Mouse (Mus musculus) heart, postnatal 10 days (tissue): ENCODE data around the gene Fzd10. TPM values are rescaled to one million over a fixed set of nuclear protein-coding genes. Genes with fewer than 3 reads are reported as not detected.

Experiments
- DNase-seq, 2 experiments: peaks; one replicate each; pipeline ENCODE4 v3.0.0; 2021
- intact Hi-C: fragments of 180-260 bp; cut with DNase I; formaldehyde crosslinking; loops from one replicate; pipeline ENCODE4 v1.15.1; 2025
- total RNA-seq, 2 experiments: library from RNA; stranded (reverse); gene quantifications; 2 replicates each; pipeline ENCODE4 v1.2.3; 2021

The Fzd10 gene
- total RNA-seq, 2 experiments from 2014 or later, result 0.17 to 0.25 TPM

GRCm38 (mm10) chr5:128599365-128600071 lies 1.1 kb upstream of the Fzd10 start:
- intact Hi-C loops, result no loop called here
- DNase-seq, result no peak

GRCm38 (mm10) chr5:128601036-128602019 lies 684 bp downstream of the Fzd10 start:
- intact Hi-C loops, result no loop called here
- DNase-seq, result peak in 1 of 2 experiments; percentile 7

GRCm38 (mm10) chr5:128603693-128604092 lies 3.0 kb downstream of the Fzd10 start:
- intact Hi-C loops, result no loop called here
- DNase-seq, result no peak

GRCm38 (mm10) chr5:128606596-128606995 lies 6.0 kb downstream of the Fzd10 start:
- no peak for DNase-seq
- intact Hi-C loops, result no loop called here

GRCm38 (mm10) chr5:128609091-128609490 lies 8.4 kb downstream of the Fzd10 start:
- DNase-seq, result no peak
- intact Hi-C loops, result no loop called here

GRCm38 (mm10) chr5:128617621-128618020 lies 17.0 kb downstream of the Fzd10 start:
- intact Hi-C loops, result no loop called here
- DNase-seq, result no peak

GRCm38 (mm10) chr5:128619987-128620386 lies 19.3 kb downstream of the Fzd10 start:
- no peak for DNase-seq
- intact Hi-C loops, result no loop called here

GRCm38 (mm10) chr5:128620408-128620807 lies 19.8 kb downstream of the Fzd10 start:
- intact Hi-C loops, result no loop called here
- no peak for DNase-seq

GRCm38 (mm10) chr5:128627763-128628162 lies 27.1 kb downstream of the Fzd10 start:
- no peak for DNase-seq
- intact Hi-C loops, result no loop called here

GRCm38 (mm10) chr5:128636648-128637047 lies 36.0 kb downstream of the Fzd10 start:
- intact Hi-C loops, result no loop called here
- no peak for DNase-seq

GRCm38 (mm10) chr5:128637071-128638015 lies 36.7 kb downstream of the Fzd10 start:
- intact Hi-C loops, result no loop called here
- no peak for DNase-seq

- DNase-seq, result no peak
- intact Hi-C loops, result no loop called here
Observed at GRCm38 (mm10) chr5:128638716-128639115, 38.1 kb downstream of the Fzd10 start.

- no peak for DNase-seq
- intact Hi-C loops, result no loop called here
Observed at GRCm38 (mm10) chr5:128643065-128643464, 42.4 kb downstream of the Fzd10 start.

- intact Hi-C loops, result no loop called here
Observed at GRCm38 (mm10) chr5:128645720-128646119, 45.1 kb downstream of the Fzd10 start.

GRCm38 (mm10) chr5:128646286-128646685 lies 45.6 kb downstream of the Fzd10 start:
- intact Hi-C loops, result no loop called here
- DNase-seq, result no peak

More at GRCm38 (mm10) chr5:128645720-128646119, 45.1 kb downstream of the Fzd10 start:
- DNase-seq, result no peak

- intact Hi-C loops, result no loop called here
Observed at GRCm38 (mm10) chr5:128647221-128647730, 46.6 kb downstream of the Fzd10 start.

GRCm38 (mm10) chr5:128649336-128649897 lies 48.8 kb downstream of the Fzd10 start:
- DNase-seq, result no peak
- intact Hi-C loops, result no loop called here

More at GRCm38 (mm10) chr5:128647221-128647730, 46.6 kb downstream of the Fzd10 start:
- DNase-seq, result no peak
